Mouse (Mus musculus): ENCODE data around the gene Vsig10l.

DNA sequence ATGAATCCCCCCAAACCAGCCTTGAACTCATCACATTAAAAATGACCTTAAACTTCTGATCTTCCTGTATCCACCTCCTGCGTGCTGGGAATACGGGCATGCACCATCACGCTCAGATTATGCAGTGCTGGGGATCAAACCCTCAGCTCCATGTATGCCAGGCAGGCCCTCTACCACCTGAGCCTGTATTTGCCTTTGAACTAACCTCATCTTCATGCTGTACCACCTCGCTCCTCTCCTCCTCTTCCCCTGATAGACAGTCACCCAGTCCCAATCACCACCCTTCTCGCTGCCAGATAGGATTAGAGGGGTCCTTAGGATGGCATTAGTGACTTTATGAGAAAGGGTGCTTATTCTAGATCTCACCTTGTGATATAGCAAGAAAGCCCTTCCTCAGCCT, 52.1 kb downstream of the Vsig10l start:
- TF ChIP-seq CTCF (IDR thresholded peaks at IDR 0.05; ENCODE audit: control insufficient read depth, insufficient read depth, insufficient replicate concordance, low read depth, low read length): no peak
- TF ChIP-seq POLR2A (IDR thresholded peaks at IDR 0.05; ENCODE audit: control insufficient read depth, low read depth, low read length): no peak

Data from testis, adult 2 months (tissue).